Mouse (Mus musculus): Measurements from ENCODE around the gene Unc79. TPM values are rescaled to one million over a fixed set of nuclear protein-coding genes. Genes with fewer than 3 reads are reported as not detected.

Gene Unc79
- polyA plus RNA-seq, 1 experiment from 2014 or later = 0.17 TPM

- H3K9ac ChIP-seq (ENCODE audit: low read length) = no peak overlapping the region
- H3K9me3 ChIP-seq (ENCODE audit: control insufficient read depth, low read length) = no peaks in the 10 kb centered on the region
- no peak overlapping the region for H3K4me3 ChIP-seq (ENCODE audit: low read depth, low read length)
- no peaks in the 10 kb centered on the region for H3K36me3 ChIP-seq (ENCODE audit: control insufficient read depth, insufficient read depth, low read length)
- no peak overlapping the region for H3K27ac ChIP-seq (replicated peaks)
- no peak overlapping the region for H3K4me2 ChIP-seq (replicated peaks; ENCODE audit: low read depth)
- H3K4me1 ChIP-seq (replicated peaks; ENCODE audit: control insufficient read depth, insufficient read depth) = no peaks in the 10 kb centered on the region
- TF ChIP-seq CTCF (IDR thresholded peaks at IDR 0.05; ENCODE audit: low read depth) (no peak), EP300 (optimal IDR thresholded peaks at IDR 0.05) (no peak)
- DNase-seq (ENCODE audit: low spot score) = no peak
- WGBS = 48% methylated on average over 5 of the region's 5 CpGs
- ATAC-seq (ENCODE audit: low FRiP score, low TSS enrichment) = no peak
- H3K27me3 ChIP-seq (ENCODE audit: control insufficient read depth, insufficient read depth, low read length) = no peaks in the 10 kb centered on the region
These were observed 244.3 kb downstream of the Unc79 start for GRCm38 (mm10) chr12:103192996-103193395.

- no peaks in the 10 kb centered on the region for H3K36me3 ChIP-seq (ENCODE audit: control insufficient read depth, insufficient read depth, low read length)
- no peak overlapping the region for H3K4me3 ChIP-seq (ENCODE audit: low read depth, low read length)
- H3K27ac ChIP-seq (replicated peaks) = no peak overlapping the region
- H3K9me3 ChIP-seq (ENCODE audit: control insufficient read depth, low read length) = no peaks in the 10 kb centered on the region
- no peaks in the 10 kb centered on the region for H3K4me1 ChIP-seq (replicated peaks; ENCODE audit: control insufficient read depth, insufficient read depth)
- TF ChIP-seq CTCF (IDR thresholded peaks at IDR 0.05; ENCODE audit: low read depth) (no peak), EP300 (optimal IDR thresholded peaks at IDR 0.05) (no peak)
- peak; percentile 51; the same call in 1 of the 2 replicates for ATAC-seq (ENCODE audit: low FRiP score, low TSS enrichment)
- peak; percentile 49 for DNase-seq (ENCODE audit: low spot score)
- no peak overlapping the region for H3K9ac ChIP-seq (ENCODE audit: low read length)
- 29% methylated on average over 11 of the region's 11 CpGs for WGBS
- no peak overlapping the region for H3K4me2 ChIP-seq (replicated peaks; ENCODE audit: low read depth)
- no peaks in the 10 kb centered on the region for H3K27me3 ChIP-seq (ENCODE audit: control insufficient read depth, insufficient read depth, low read length)
These were observed 254.2 kb downstream of the Unc79 start for GRCm38 (mm10) chr12:103202592-103203544.

- Histone ChIP-seq H3K4me2 (replicated peaks; ENCODE audit: low read depth) (no peak overlapping the region), H3K36me3 (ENCODE audit: control insufficient read depth, insufficient read depth, low read length) (no peaks in the 10 kb centered on the region), H3K4me1 (replicated peaks; ENCODE audit: control insufficient read depth, insufficient read depth) (no peaks in the 10 kb centered on the region), H3K27me3 (ENCODE audit: control insufficient read depth, insufficient read depth, low read length) (no peaks in the 10 kb centered on the region), H3K9me3 (ENCODE audit: control insufficient read depth, low read length) (no peaks in the 10 kb centered on the region), H3K27ac (replicated peaks) (no peak overlapping the region), H3K9ac (ENCODE audit: low read length) (no peak overlapping the region), H3K4me3 (ENCODE audit: low read depth, low read length) (no peak overlapping the region)
- no peak for DNase-seq (ENCODE audit: low spot score)
- no peak for TF ChIP-seq EP300 (optimal IDR thresholded peaks at IDR 0.05)
- no peak for TF ChIP-seq CTCF (IDR thresholded peaks at IDR 0.05; ENCODE audit: low read depth)
- WGBS = 52% methylated on average over 7 of the region's 7 CpGs
- ATAC-seq (ENCODE audit: low FRiP score, low TSS enrichment) = no peak
These were observed 256.9 kb downstream of the Unc79 start for GRCm38 (mm10) chr12:103205561-103205960.

GRCm38 (mm10) chr12:103209581-103209980 lies 260.9 kb downstream of the Unc79 start:
- H3K4me3 ChIP-seq (ENCODE audit: low read depth, low read length) = no peak overlapping the region
- ATAC-seq (ENCODE audit: low FRiP score, low TSS enrichment) (no peak), DNase-seq (ENCODE audit: low spot score) (no peak)
- no peaks in the 10 kb centered on the region for H3K4me1 ChIP-seq (replicated peaks; ENCODE audit: control insufficient read depth, insufficient read depth)
- H3K9me3 ChIP-seq (ENCODE audit: control insufficient read depth, low read length) = no peaks in the 10 kb centered on the region
- H3K4me2 ChIP-seq (replicated peaks; ENCODE audit: low read depth) = no peak overlapping the region
- 81% methylated on average over 7 of the region's 7 CpGs for WGBS
- H3K9ac ChIP-seq (ENCODE audit: low read length) = no peak overlapping the region
- H3K27me3 ChIP-seq (ENCODE audit: control insufficient read depth, insufficient read depth, low read length) = no peaks in the 10 kb centered on the region
- no peak overlapping the region for H3K27ac ChIP-seq (replicated peaks)
- H3K36me3 ChIP-seq (ENCODE audit: control insufficient read depth, insufficient read depth, low read length) = no peaks in the 10 kb centered on the region
- TF ChIP-seq EP300 (optimal IDR thresholded peaks at IDR 0.05) = no peak
- no peak for TF ChIP-seq CTCF (IDR thresholded peaks at IDR 0.05; ENCODE audit: low read depth)

GRCm38 (mm10) chr12:103211078-103211477 lies 262.4 kb downstream of the Unc79 start:
- TF ChIP-seq CTCF (IDR thresholded peaks at IDR 0.05; ENCODE audit: low read depth) (no peak), EP300 (optimal IDR thresholded peaks at IDR 0.05) (no peak)
- DNase-seq (ENCODE audit: low spot score) = no peak
- Histone ChIP-seq H3K9me3 (ENCODE audit: control insufficient read depth, low read length) (no peaks in the 10 kb centered on the region), H3K4me1 (replicated peaks; ENCODE audit: control insufficient read depth, insufficient read depth) (no peaks in the 10 kb centered on the region), H3K27me3 (ENCODE audit: control insufficient read depth, insufficient read depth, low read length) (no peaks in the 10 kb centered on the region), H3K4me2 (replicated peaks; ENCODE audit: low read depth) (no peak overlapping the region), H3K36me3 (ENCODE audit: control insufficient read depth, insufficient read depth, low read length) (no peaks in the 10 kb centered on the region), H3K9ac (ENCODE audit: low read length) (no peak overlapping the region), H3K4me3 (ENCODE audit: low read depth, low read length) (no peak overlapping the region), H3K27ac (replicated peaks) (no peak overlapping the region)
- ATAC-seq (ENCODE audit: low FRiP score, low TSS enrichment) = 0 out of 2 replicates have a peak, but pooled peaks have one; percentile 47
- 70% methylated on average over 5 of the region's 5 CpGs for WGBS

- ATAC-seq (ENCODE audit: low FRiP score, low TSS enrichment) (0 out of 2 replicates have a peak, but pooled peaks have one; percentile 25), DNase-seq (ENCODE audit: low spot score) (no peak)
- Histone ChIP-seq H3K27me3 (ENCODE audit: control insufficient read depth, insufficient read depth, low read length) (no peaks in the 10 kb centered on the region), H3K9ac (ENCODE audit: low read length) (no peak overlapping the region), H3K9me3 (ENCODE audit: control insufficient read depth, low read length) (no peaks in the 10 kb centered on the region), H3K4me2 (replicated peaks; ENCODE audit: low read depth) (no peak overlapping the region), H3K36me3 (ENCODE audit: control insufficient read depth, insufficient read depth, low read length) (no peaks in the 10 kb centered on the region), H3K27ac (replicated peaks) (no peak overlapping the region), H3K4me1 (replicated peaks; ENCODE audit: control insufficient read depth, insufficient read depth) (no peaks in the 10 kb centered on the region), H3K4me3 (ENCODE audit: low read depth, low read length) (no peak overlapping the region)
- TF ChIP-seq CTCF (IDR thresholded peaks at IDR 0.05; ENCODE audit: low read depth) (no peak), EP300 (optimal IDR thresholded peaks at IDR 0.05) (no peak)
- 78% methylated on average over 2 of the region's 2 CpGs for WGBS
These were observed 264.9 kb downstream of the Unc79 start for GRCm38 (mm10) chr12:103213591-103213990.
